Mouse (Mus musculus): ENCODE measurements around the gene Mgll.
A peak's percentile ranks its signal among the peaks of the same experiment; 100 is the strongest.

GRCm38 (mm10) chr6:88826545-88826944 lies 102.3 kb downstream of the Mgll start:
- TF ChIP-seq POLR2A (IDR thresholded peaks at IDR 0.05; ENCODE audit: extremely low read depth, insufficient read depth, low read length) (no peak), CTCF (IDR thresholded peaks at IDR 0.05; ENCODE audit: low read depth, low read length) (peak; percentile 36)
